Mouse (Mus musculus) thymus, postnatal 4 days (tissue): ENCODE results near the gene Myo18a.
"Not testable (repeated sequence)": the region's sequence is repeated elsewhere in the genome, so short reads cannot be mapped to it uniquely, and the experiment has no call there.

ENCODE experiments used
- DNase-seq: peaks from one replicate; pipeline ENCODE4 v3.0.0; 2021

Gene Myo18a

DNA sequence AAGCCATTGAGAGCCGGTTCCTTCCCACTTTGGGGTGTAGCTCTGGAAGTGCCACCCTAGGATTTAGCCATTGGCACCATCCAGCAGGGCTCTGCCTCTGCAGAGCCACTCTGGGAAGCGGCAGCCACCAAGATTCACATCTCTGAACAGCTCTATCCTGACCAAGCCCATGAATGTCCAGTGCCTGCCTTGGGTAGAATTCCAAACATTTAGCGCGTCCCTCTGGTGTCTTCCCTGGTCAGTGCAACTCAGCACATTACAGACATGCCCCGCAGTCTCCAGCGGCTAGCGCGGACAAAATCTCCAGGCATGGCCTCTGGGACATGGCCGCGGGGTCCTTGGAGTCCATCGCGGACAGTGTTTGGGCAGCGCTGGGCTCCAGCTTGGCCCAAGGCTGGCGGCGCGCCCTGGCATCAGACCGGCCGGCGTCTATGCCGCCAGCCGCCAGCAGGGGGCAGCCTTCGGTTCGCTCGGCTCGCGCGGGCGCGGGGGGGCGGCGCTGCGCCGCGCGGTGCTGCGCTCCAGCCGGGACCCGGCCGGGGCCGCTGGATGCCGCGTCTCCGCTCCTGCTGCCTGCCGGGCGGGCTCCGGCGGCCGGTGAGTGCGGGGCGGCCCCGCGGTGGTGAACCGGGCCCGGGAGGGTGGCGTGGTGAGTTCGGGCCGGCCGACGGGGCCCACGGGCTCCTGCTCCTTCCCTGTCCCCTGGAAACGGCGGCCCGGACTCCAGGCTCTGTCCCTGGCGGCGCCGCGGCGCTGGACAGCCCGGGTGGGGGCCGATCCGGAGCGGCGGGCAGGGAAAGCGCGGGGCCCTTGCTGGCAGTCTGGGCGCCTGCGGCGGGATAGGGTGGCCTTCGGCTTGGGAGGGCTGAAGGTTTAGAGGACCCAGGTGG, at the start of gene Myo18a:
Myo18a (plus strand) TSS at position 464 of the 890 bp plus-strand sequence.
- peak; percentile 93 for DNase-seq

GRCm38 (mm10) chr11:77713736-77714135, 49.3 kb upstream of the Myo18a start:
- no peak for DNase-seq

- DNase-seq, result no peak
Measured at GRCm38 (mm10) chr11:77719055-77719454, 44.0 kb upstream of the Myo18a start.

DNA sequence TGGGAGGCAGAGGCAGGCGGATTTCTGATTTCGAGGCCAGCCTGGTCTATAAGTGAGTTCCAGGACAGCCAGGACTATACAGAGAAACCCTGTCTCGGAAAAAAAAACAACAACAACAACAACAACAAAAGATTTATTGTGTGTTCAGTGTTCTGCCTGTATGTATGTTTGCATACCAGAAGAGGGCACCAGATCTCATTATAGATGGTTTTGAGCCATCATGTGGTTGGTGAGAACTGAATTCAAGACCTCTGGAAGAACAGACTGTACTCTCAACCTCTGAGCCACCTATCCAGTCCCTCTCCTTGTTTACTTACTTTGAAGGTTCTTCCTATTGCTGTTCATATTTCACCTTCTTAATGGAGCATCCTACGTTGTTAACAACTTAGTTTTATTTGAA, 41.7 kb upstream of the Myo18a start:
- DNase-seq, result no peak

GRCm38 (mm10) chr11:77724766-77725165, 38.3 kb upstream of the Myo18a start:
- DNase-seq, result no peak

- DNase-seq, result no peak
Measured at GRCm38 (mm10) chr11:77725183-77725582, 37.9 kb upstream of the Myo18a start, which contains the start of gene Cryba1. TSS of gene Cryba1 (minus strand) at chr11:77725283.

GRCm38 (mm10) chr11:77728587-77728986, 34.5 kb upstream of the Myo18a start:
- no peak for DNase-seq

DNA sequence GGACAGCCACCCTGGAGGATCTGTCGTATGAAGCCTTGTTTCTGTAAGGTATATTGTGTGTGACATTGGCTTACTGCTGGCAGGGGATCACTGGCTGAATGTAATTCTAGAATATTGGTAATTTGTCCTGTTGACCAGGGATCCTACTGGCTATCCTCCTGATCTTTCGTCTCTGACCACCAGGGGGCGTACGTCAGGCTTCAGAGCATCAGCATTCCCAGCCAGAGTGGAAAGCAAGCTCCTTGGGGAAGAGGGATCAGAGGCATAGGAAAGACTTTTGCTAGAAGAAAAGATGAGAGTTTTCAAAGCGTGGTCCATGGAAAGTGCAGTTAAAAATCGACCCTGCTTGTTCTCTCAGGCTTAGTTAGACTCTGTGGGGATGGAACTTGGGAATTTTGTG, 25.8 kb upstream of the Myo18a start:
- peak; percentile 79 for DNase-seq

GRCm38 (mm10) chr11:77738555-77738954, 24.5 kb upstream of the Myo18a start:
- DNase-seq, result no peak

DNA sequence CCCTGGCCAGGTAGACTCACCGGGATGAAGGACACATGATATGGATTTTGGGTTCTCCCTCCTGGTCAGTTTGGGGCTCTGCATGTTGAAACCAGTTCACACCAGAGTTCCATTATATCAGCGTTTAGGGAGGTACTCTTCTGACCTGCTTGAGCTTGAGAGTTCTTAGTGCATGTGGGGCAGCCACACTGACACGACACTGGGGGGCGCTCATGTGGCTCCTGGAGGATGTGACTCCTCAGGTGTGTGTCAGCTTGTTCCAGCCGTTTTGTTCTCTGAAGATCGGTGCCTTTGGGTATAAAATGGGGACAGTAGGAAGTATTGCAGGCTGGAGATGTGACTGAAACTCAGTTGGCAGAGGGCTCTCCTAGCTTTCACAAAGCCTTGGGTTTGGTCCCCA, 19.1 kb upstream of the Myo18a start:
- peak; percentile 89 for DNase-seq

GRCm38 (mm10) chr11:77746652-77747051, 16.4 kb upstream of the Myo18a start:
- DNase-seq, result no peak

DNA sequence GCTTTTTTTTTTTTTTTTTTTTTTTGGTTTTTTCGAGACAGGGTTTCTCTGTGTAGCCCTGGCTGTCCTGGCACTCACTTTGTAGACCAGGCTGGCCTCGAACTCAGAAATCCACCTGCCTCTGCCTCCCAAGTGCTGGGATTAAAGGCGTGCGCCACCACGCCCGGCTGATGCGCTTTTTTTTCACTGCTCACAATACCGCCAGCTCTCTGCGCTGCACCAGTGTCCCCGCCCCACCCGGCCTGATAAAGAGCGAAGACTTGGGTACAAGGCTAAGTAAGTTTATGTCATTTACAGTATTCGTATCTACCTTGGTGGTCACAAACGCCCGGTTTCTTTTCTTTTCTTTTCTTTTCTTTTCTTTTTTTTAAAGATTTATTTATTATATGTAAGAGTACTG, 15.9 kb upstream of the Myo18a start:
- DNase-seq, result not testable (repeated sequence)

GRCm38 (mm10) chr11:77748996-77749395, 14.1 kb upstream of the Myo18a start:
- DNase-seq, result no peak

DNA sequence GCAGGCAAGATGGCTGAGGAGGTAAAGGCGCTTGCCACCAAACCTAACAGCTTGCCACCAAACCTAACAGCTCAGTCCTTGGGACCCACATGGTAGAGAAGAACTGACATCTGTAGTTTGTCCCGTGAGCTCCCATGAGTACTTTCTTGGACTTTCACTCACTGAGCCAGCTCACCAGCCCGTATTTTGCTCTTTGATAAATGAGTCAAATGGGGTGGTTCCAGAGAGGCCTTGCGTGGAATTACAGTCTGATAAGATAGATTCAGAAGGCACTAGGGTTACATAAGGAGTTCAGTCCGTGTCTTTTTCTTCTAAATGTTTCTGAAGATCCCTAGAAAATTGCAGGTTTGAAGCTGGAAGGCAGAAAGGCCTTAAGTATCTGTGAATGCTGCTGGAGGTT, 10.5 kb upstream of the Myo18a start:
- no peak for DNase-seq

- DNase-seq, result no peak
Measured at GRCm38 (mm10) chr11:77753469-77753868, 9.6 kb upstream of the Myo18a start.

DNA sequence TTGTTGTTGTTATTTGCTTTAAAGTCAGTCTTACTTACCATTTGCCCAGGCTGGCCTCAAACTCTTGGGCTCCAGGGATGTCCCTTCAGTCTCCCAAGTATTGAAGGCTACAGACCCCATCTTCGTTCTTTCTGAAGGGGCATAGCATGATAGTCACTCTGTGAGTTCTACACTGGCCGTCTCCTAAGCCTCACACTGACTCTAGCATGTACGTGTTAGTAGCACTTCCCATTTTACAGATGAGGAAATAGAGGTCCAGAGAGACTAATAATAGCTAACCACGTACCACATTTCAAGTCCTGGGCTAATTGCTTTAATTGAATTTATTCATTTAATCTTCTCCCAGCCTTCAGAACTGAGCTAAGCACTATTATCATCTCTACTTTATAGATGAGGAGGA, 3.0 kb upstream of the Myo18a start:
- DNase-seq, result no peak

- DNase-seq, result peak; percentile 66
Measured at GRCm38 (mm10) chr11:77763673-77764340, 761 bp downstream of the Myo18a start.

DNA sequence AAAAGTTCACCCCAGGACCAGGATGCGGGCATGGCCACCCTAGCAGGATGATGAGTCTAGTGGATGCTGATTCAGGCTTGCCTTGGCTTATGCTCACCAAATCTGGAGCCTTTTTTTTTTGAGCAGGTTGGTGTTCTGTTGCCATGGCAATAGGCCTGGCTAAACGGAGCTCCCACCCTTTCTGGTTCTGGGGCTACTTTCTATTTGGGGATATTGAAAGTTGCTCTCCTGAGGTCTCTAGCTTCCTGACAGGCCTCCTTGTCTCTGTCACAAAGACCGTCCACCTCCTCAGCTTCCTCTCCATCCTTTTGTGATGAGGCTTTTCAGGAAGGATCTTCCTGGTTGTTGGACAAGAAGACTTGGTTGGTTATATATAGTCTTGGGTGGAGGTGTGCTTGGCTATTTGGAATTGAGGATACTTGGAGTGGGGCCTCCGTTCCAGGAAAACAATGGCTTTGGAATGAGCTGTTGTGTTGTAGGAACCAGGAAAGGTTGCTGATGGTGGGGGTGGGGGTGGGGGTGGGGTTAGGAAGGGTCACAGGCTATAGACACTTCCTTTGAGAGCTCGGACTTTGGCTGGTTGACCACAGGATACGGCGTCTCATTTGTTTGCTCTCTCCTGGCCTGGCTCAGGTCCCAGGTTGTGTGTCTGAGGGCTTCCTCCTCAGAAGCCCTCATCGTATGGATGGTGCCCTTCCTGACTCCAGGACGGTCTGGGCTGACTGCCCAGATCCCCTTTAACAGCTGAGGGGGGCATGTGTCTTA, 1.8 kb downstream of the Myo18a start:
- no peak for DNase-seq

DNA sequence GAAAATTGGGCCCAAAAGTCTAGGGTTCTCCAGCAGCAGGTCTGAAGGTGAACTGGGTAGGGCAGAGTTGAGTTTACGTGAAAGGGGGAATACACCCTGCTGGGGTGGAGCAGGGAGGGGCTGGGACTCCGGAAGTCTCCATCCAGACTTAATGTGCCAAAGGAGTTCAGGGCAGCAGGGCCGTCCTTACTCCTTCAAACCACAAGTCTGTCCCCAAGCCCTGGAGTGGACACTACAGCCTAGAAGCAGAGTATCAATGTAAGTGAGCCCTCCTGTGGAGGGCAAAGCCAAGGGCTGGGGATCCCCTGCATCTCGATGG, 2.4 kb downstream of the Myo18a start:
- no peak for DNase-seq

DNA sequence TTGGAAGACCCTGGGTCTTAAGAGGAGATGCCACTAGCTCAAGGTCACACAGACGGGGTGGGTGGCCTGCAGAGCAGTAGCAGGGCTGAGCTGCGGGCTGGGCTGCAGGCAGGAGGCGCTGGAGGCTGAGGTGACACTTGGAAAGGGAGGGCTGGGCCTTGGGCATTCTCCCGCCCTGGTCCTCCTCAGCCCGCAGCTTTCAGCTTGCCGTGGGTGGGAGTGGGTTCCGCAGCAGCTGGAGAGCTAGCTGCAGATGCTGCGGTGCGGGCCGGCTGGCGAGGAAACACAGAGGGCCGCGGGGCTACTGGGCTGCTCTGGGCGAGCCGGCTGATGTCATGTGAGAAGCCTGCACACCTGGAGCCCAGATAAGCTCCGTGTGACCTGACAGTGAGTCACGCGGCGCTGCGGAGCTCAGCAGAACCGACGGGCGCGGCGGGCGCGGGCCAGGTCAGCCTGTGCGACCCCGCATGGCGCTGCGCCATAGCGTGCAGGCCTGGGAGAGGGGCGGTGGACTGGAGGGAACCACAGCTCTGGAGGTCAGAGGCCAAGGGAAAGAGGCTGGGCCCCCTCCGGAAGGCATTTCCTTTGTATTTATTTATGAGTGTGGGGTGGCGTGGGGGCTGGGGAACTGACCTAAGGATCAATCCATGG, 3.4 kb downstream of the Myo18a start:
- peak; percentile 78 for DNase-seq

GRCm38 (mm10) chr11:77769496-77769895, 6.5 kb downstream of the Myo18a start:
- no peak for DNase-seq

DNA sequence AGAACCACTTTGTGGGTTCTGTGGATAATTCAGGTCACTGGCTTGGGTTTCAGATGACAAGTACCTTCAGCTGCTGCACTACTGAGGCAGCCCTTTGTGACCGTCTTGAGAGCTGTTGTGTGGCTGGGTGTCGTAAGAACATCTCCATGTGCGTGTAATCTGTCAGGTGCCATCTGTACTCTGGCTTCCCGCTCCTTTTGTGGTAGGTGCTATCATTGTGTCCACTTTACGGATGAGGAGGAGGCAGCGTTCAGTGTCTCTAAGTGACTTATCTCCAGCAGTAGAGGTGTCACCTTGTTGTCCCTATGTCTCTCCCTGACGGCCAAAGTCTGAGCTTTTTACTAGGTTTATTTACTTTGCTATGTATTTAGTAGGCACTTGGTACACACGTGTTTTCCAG, 7.3 kb downstream of the Myo18a start:
- no peak for DNase-seq
